Mouse (Mus musculus) heart, embryonic 15.5 days (tissue): ENCODE data around the gene Mrgprb3. TPM values are rescaled to one million over a fixed set of nuclear protein-coding genes. Genes with fewer than 3 reads are reported as not detected.

Experiments
- ATAC-seq: fragments of 200-750 bp; cut with Nextera tagmentation; replicated peaks from 2 replicates; pipeline ENCODE4 v1.8.0; 2017; ENCODE audit warnings: low read depth, moderate TSS enrichment; ENCODE audit not compliant: insufficient number of reproducible peaks, insufficient read depth, low FRiP score
- H3K27ac ChIP-seq: fragments of 300-500 bp; sonication (generic); 2 replicates; pipeline ENCODE4 v1.5.1; 2015; ENCODE audit warnings: mild to moderate bottlenecking, inconsistent platforms
- H3K27me3 ChIP-seq: fragments of 300-500 bp; sonication (generic); 2 replicates; pipeline ENCODE4 v1.6.1; 2015; ENCODE audit warnings: inconsistent platforms
- H3K36me3 ChIP-seq: fragments of 300-500 bp; sonication (generic); 2 replicates; pipeline ENCODE4 v1.6.1; 2015; ENCODE audit warnings: mild to moderate bottlenecking, inconsistent platforms
- H3K4me1 ChIP-seq: fragments of 300-500 bp; sonication (generic); replicated peaks from 2 replicates; pipeline ENCODE4 v1.6.1; 2015; ENCODE audit warnings: inconsistent platforms
- H3K4me2 ChIP-seq: fragments of 300-500 bp; sonication (generic); 2 replicates; pipeline ENCODE4 v1.6.1; 2015; ENCODE audit warnings: inconsistent platforms, mild to moderate bottlenecking, moderate library complexity
- H3K4me3 ChIP-seq: fragments of 300-500 bp; sonication (generic); 2 replicates; pipeline ENCODE4 v1.5.1; 2015; ENCODE audit warnings: mild to moderate bottlenecking, inconsistent platforms
- H3K9ac ChIP-seq: fragments of 300-500 bp; sonication (generic); 2 replicates; pipeline ENCODE4 v1.6.1; 2015; ENCODE audit warnings: mild to moderate bottlenecking, inconsistent platforms
- H3K9me3 ChIP-seq: fragments of 300-500 bp; sonication (generic); replicated peaks from 2 replicates; pipeline ENCODE4 v1.6.1; 2016; ENCODE audit warnings: inconsistent platforms
- WGBS: fragments of 180-500 bp; shearing (Covaris S2); methylation state at CpG from one replicate; pipeline ENCODE4 v1.1.7; 2015; ENCODE audit warnings: mixed read lengths; 5-methylcytosine and 5-hydroxymethylcytosine counted together
- polyA plus RNA-seq: library from polyadenylated mRNA; unstranded; fragments of >200 nt; fragmentation: Nextera tagmentation; extraction: Ambion mirVana; gene quantifications from 2 replicates; pipeline ENCODE4 v1.2.1, GENCODE M21; 2015

Gene Mrgprb3
- polyA plus RNA-seq: not detected in 2 replicates

GRCm38 (mm10) chr7:48643711-48644110 lies at the start of gene Mrgprb3:
Mrgprb3 (minus strand) TSS chr7:48643811.
- WGBS: 84% methylated on average over 2 of the region's 2 CpGs
- Histone ChIP-seq H3K9ac (no peak within 1 kb of the TSS), H3K9me3 (0 out of 2 replicates have a peak, but pooled peaks cover 4% of the 10 kb centered on the region), H3K4me3 (no peak within 1 kb of the TSS), H3K4me1 (no peaks in the 10 kb centered on the region), H3K27ac (no peak within 1 kb of the TSS), H3K27me3 (no peaks in the 10 kb centered on the region), H3K4me2 (no peak within 1 kb of the TSS), H3K36me3 (no peaks in the 10 kb centered on the region)
- ATAC-seq: no peak

Other genes with a start within 250 kb of the Mrgprb3 start
- gene Mrgprb1, start 187.5 kb downstream of the Mrgprb3 start, polyA plus RNA-seq: not detected in 2 replicates
- not detected in 2 replicates for gene Mrgprx2, start 144.5 kb downstream of the Mrgprb3 start, polyA plus RNA-seq
- gene Mrgprb2, start 85.7 kb downstream of the Mrgprb3 start, polyA plus RNA-seq: not detected in 2 replicates
- 29.0 and 31.2 TPM in 2 replicates for gene Zdhhc13, start 145.2 kb upstream of the Mrgprb3 start, polyA plus RNA-seq
- 1,541 and 1,964 TPM in 2 replicates for gene Csrp3, start 204.2 kb upstream of the Mrgprb3 start, polyA plus RNA-seq
- 15.6 and 18.9 TPM in 2 replicates for gene E2f8, start 237.8 kb upstream of the Mrgprb3 start, polyA plus RNA-seq